In the genomic region with DNA sequence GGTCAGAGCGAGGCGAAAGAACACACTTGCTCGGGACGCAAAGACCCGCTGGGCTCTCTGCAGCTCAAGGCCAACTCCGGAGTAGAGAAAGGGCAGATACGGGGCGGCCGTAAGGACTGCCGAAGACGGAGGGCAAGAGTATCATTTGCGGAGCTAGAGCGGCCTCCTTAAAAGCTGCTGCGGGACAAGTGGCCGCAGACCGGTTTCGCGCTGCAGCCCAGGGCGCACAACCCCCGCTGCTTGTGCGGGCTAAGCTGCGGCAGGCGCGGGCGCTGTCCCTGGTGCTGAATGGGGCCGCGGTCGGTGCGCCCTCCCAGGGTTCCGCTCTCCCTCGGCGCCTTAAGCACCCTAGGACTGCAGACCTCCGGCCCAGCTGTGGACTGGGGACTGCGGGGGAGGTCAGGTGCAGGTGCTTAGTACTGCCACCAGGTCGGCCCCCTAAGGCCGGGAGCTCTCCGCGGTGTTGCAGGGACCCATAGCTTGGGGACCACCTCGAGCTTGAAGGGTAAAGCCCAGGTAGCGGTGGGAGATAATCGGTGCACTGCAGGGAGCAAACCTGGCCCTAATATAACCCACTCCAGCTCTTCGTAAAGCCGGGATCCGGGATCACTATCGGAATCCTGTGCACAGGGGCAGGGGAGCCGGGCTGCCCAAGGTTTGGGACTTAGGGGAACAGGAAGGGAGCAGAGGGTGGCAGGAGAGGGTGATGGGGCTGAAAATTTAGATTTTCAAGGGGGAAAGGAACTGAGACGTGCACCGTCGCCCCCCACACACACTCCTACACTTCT, we compare ENCODE assay signal across 8 mouse cellular contexts. TPM values are rescaled to one million over a fixed set of nuclear protein-coding genes. Genes with fewer than 3 reads are reported as not detected.
DNase-seq lines count a peak whose midpoint lies in the region; ATAC-seq and TF ChIP-seq lines count a peak whose summit lies in the region.

No protein-coding gene starts in this region.

- peaks cover 35% of the 10 kb centered on the region for H3K4me1 ChIP-seq in limb, embryonic 13.5 days
- H3K4me1 ChIP-seq in midbrain, embryonic 16.5 days (ENCODE audit: control insufficient read depth, insufficient read depth, low read length) = peaks cover 19% of the 10 kb centered on the region

- ATAC-seq in limb, embryonic 13.5 days (ENCODE audit: low FRiP score, low read depth) = peak; percentile 64; the same call in 1 of the 2 replicates
- peak; percentile 43 for ATAC-seq in midbrain, embryonic 16.5 days

- H3K36me3 ChIP-seq in limb, embryonic 13.5 days = no peaks in the 10 kb centered on the region
- no peaks in the 10 kb centered on the region for H3K36me3 ChIP-seq in midbrain, embryonic 16.5 days (ENCODE audit: control insufficient read depth, insufficient read depth, low read length)

- peak in 1 of 2 experiments; percentile 36 for DNase-seq in layer of hippocampus, adult 2 months (ENCODE audit: low spot score in 2 of 2)
- DNase-seq in layer of hippocampus, adult 9-10 months (ENCODE audit: low spot score) = no peak
- peak; percentile 64 for DNase-seq in cerebellum, postnatal 25 days
- DNase-seq in gastrocnemius, postnatal 10 days = peak; percentile 77
- DNase-seq in induced T-regulatory cell, adult 2 months (ENCODE audit: low read depth) = peak; percentile 31
- DNase-seq in testis, postnatal 14 days (ENCODE audit: low spot score) = peak; percentile 59

- under 1% methylated on average over 49 of the region's 49 CpGs for WGBS in limb, embryonic 13.5 days
- WGBS in midbrain, embryonic 16.5 days = under 1% methylated on average over 49 of the region's 49 CpGs

- H3K27me3 ChIP-seq in limb, embryonic 13.5 days = peaks cover 100% of the 10 kb centered on the region
- H3K27me3 ChIP-seq in midbrain, embryonic 16.5 days (ENCODE audit: control insufficient read depth, insufficient read depth, low read depth, low read length) = no peaks in the 10 kb centered on the region; the same call in 1 of the 2 replicates

- no peaks in the 10 kb centered on the region for H3K9me3 ChIP-seq in limb, embryonic 13.5 days
- no peaks in the 10 kb centered on the region for H3K9me3 ChIP-seq in midbrain, embryonic 16.5 days (replicated peaks; ENCODE audit: control insufficient read depth, low read length, poor library complexity, severe bottlenecking)

- peak overlapping the region; percentile 96 for H3K27ac ChIP-seq in layer of hippocampus, adult 2 months
- no peak overlapping the region for H3K27ac ChIP-seq in limb, embryonic 13.5 days
- H3K27ac ChIP-seq in midbrain, embryonic 16.5 days (ENCODE audit: low read length) = peak overlapping the region; percentile 79

- peak overlapping the region; percentile 90 for H3K4me2 ChIP-seq in limb, embryonic 13.5 days (replicated peaks)
- H3K4me2 ChIP-seq in midbrain, embryonic 16.5 days (ENCODE audit: low read length) = peak overlapping the region; percentile 88

- H3K9ac ChIP-seq in limb, embryonic 13.5 days = no peak overlapping the region
- H3K9ac ChIP-seq in midbrain, embryonic 16.5 days (ENCODE audit: low read depth, low read length) = peak overlapping the region; percentile 66

- peak overlapping the region; percentile 75 for H3K4me3 ChIP-seq in layer of hippocampus, adult 2 months
- H3K4me3 ChIP-seq in limb, embryonic 13.5 days = peak overlapping the region; percentile 53
- peak overlapping the region; percentile 69 for H3K4me3 ChIP-seq in midbrain, embryonic 16.5 days (ENCODE audit: low read depth, low read length)

- TF ChIP-seq CTCF in layer of hippocampus, adult 2 months (conservative IDR thresholded peaks at IDR 0.05) = peak; percentile 37

RNA-seq across cellular contexts. Expression of a gene that starts 1.4 kb away (rescaled TPM):
- total RNA-seq in layer of hippocampus, adult 2 months (2021) = 10 to 100 TPM; 66.4 to 67.1 TPM
- total RNA-seq in gastrocnemius, postnatal 10 days (2021) = under 1 TPM; 0.16 to 0.21 TPM
- 0.11 and 0.17 TPM in 2 replicates for polyA plus RNA-seq in limb, embryonic 13.5 days (2015; fragmentation: Nextera tagmentation; extraction: Ambion mirVana)
- polyA plus RNA-seq in midbrain, embryonic 16.5 days (2015; fragmentation: Nextera tagmentation; extraction: Ambion mirVana) = 26.1 and 26.6 TPM in 2 replicates

Comparison
In these comparisons a context has a peak if more than half of its experiments do, and no peak if none do; other contexts are left out.
1. RNA of a gene that starts 1.4 kb away (total RNA-seq): 66.4 to 67.1 TPM in layer of hippocampus, adult 2 months; 0.16 to 0.21 TPM in gastrocnemius, postnatal 10 days; every median in the first group is over 10 times any median in the second.
2. Peak in every context shown above with its lines, with median percentiles within 50 percentile points of each other: H3K4me3 ChIP-seq.